Mouse (Mus musculus) cortical plate, adult 2 months (tissue): ENCODE data around the gene Spata21. TPM values are rescaled to one million over a fixed set of nuclear protein-coding genes. Genes with fewer than 3 reads are reported as not detected.

Experiments used
- H3K27ac ChIP-seq: fragments of 200-500 bp; 2 replicates; pipeline ENCODE4 v1.5.1; 2012; ENCODE audit warnings: low read length, control low read depth, inconsistent platforms; ENCODE audit not compliant: insufficient read depth
- H3K4me1 ChIP-seq: fragments of 200-500 bp; 2 replicates; pipeline ENCODE4 v1.6.1; 2011; ENCODE audit warnings: low read length; ENCODE audit not compliant: control insufficient read depth, insufficient read depth
- H3K4me3 ChIP-seq: fragments of 200-500 bp; 2 replicates; pipeline ENCODE4 v1.5.1; 2011; ENCODE audit warnings: mild to moderate bottlenecking, low read length, control low read depth; ENCODE audit not compliant: insufficient read depth
- CTCF ChIP-seq: fragments of 200-500 bp; IDR thresholded peaks from 2 replicates; pipeline ENCODE4 v1.5.1; 2011; ENCODE audit warnings: mild to moderate bottlenecking, control low read depth, low read length; ENCODE audit not compliant: insufficient read depth; ENCODE audit errors: extremely low read depth
- POLR2A ChIP-seq: fragments of 200-500 bp; IDR thresholded peaks from 2 replicates; pipeline ENCODE4 v1.6.1; 2011; ENCODE audit warnings: mild to moderate bottlenecking, low read length, control low read depth; ENCODE audit not compliant: insufficient read depth; ENCODE audit errors: extremely low read depth
- polyA plus RNA-seq: library from polyadenylated mRNA; depleted of rRNA; stranded (reverse); fragments of >200 nt; gene quantifications from 2 replicates; pipeline ENCODE4 v1.2.3, GENCODE M21; 2012; rRNA removed

Gene Spata21
- 0.53 and 0.71 TPM in 2 replicates for polyA plus RNA-seq

DNA sequence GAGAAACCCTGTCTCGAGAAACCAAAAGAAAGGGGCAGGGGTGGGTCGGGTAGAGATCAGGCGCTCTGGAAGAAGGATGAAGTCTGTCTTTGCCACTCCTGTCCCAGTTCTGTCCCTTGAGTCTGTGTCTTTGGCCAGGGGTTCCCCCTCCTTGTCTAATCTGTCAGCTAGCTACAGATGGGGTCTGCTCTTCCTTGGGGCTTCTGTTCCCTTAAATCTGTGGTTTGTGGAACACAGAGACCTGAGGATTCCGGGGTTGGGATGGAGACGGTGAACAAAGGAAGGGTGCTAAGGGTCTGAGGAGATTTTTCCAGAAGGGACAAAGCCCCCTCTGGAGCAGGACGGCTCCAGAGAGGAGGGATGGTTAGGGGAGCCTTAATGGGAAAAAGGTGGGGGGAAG lies at the start of gene Spata21:
Gene Spata21 (plus strand): TSS at position 301 of the 400 bp plus-strand sequence.
- no peak within 1 kb of the TSS for H3K27ac ChIP-seq
- no peak within 1 kb of the TSS for H3K4me3 ChIP-seq
- H3K4me1 ChIP-seq = no peaks in the 10 kb centered on the region
- TF ChIP-seq POLR2A (no peak), CTCF (no peak)

DNA sequence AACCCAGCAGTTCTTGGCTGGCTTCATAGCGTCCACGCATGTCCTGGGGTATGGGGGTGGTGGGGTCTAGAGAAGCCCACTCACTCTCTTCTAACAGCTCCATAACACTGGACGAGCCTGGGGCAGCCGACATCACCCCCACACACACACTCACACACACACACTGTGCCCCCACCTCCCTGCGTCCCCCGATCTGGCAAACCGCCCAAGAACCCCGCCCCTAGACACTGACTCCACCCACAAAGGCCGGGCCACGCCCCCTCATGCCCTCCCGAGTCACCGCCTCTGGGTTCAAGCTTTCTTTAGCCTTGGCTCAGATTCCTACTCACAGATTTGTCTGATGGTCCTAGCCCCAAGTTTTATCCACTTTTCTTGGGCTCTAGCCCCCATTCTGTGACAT lies 47.0 kb upstream of the Spata21 start:
- Histone ChIP-seq H3K4me1 (no peaks in the 10 kb centered on the region), H3K4me3 (no peak overlapping the region), H3K27ac (no peak overlapping the region)
- TF ChIP-seq CTCF (no peak), POLR2A (no peak)

DNA sequence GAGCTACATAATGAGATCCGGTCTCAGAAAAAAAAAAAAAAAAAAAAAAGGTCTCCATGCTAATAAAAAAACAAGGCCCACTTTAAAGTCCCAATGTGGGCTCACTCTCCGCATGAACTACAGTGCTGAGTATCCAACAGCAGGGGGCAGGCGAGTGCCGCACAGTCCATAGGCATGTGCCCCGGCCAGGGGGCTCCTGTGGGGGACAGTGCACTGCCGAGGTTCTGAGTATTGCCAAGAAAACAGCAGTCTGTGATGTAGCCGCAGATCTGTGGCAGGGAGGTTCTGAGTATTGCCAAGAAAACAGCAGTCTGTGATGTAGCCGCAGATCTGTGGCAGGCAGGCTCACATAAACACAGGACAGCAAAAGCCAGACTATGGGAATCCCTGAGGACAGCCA lies 43.3 kb upstream of the Spata21 start:
- TF ChIP-seq POLR2A = no peak
- TF ChIP-seq CTCF = peak; percentile 78
- Histone ChIP-seq H3K4me3 (no peak overlapping the region), H3K27ac (no peak overlapping the region)

DNA sequence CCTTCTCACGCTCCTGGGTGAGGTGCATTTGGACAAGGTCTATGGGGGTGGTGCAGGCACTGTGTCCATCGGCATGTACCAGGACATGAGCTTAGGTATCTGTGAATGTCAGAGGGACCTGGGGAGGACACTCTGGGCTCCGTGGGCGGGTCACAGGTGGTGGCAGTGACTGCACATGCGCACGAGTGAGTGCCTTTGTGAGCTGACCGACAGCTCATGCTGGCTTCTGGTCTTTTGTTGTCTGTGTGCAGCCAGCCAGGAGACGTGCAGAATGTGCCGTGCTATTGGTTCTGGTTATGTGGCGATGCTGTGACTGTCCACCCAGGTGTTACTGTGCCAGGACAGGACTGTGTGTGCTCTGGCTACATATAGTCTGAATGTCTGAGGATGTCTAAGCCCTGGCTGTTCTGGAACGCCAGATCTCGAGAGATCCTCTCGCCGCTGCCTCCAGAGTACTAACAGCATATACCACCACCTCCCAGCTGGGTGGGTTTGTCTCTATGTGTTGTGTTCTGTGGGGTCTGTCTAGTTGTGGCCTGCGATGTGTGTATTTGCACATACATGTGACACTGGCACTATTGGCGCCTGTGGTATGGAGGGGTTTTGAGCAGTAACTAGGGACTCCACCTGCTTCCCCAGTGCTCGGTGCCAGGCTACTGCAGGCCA lies 39.2 kb upstream of the Spata21 start:
- H3K4me3 ChIP-seq = no peak overlapping the region
- H3K27ac ChIP-seq = no peak overlapping the region
- no peak for TF ChIP-seq POLR2A
- no peak for TF ChIP-seq CTCF
- peaks cover 14% of the 10 kb centered on the region for H3K4me1 ChIP-seq

More for the DNA sequence above, 43.3 kb upstream of the Spata21 start:
- H3K4me1 ChIP-seq = peaks cover 11% of the 10 kb centered on the region

DNA sequence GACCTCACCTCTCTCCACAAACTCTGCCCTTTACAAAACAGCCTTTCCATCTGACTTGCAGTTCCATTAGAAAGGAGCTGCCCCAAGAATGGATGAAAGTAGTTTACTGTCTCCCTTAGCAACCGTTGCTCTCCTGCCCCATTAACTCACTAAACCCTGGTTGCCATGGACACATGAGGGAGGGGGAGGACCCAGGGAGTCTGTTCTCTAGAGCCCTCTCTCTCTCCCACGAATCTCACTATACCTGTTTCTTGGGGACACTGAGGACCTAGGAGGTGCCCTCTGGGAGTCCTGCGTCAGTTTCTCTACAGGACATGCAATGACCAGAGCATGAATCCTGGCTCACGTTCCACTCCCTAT lies 38.7 kb upstream of the Spata21 start:
- Histone ChIP-seq H3K4me1 (peaks cover 17% of the 10 kb centered on the region), H3K27ac (peak overlapping the region; percentile 24; the same call in 1 of the 2 replicates), H3K4me3 (no peak overlapping the region)
- TF ChIP-seq CTCF (no peak), POLR2A (no peak)

DNA sequence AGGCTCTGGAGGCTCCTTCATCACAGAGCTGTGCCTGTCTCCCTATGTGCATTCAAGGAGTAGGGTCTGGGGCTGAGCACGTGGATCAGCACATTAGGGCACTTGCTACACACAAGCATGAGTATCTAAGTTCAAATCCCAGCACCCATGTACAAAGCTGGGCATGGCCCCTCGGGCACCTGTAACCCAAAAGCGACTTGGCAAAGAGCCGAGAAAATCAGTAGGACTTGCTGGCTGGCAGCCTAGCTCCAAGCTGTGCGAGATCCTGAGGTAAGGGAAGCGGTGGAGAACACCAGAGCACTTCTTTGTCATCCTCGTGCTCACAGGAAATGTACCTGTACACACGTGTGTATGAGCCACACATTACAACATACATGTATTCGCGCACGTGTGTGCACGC lies 35.7 kb upstream of the Spata21 start:
- TF ChIP-seq CTCF = no peak
- no peak for TF ChIP-seq POLR2A
- Histone ChIP-seq H3K27ac (no peak overlapping the region), H3K4me3 (peak overlapping the region; percentile 20)

DNA sequence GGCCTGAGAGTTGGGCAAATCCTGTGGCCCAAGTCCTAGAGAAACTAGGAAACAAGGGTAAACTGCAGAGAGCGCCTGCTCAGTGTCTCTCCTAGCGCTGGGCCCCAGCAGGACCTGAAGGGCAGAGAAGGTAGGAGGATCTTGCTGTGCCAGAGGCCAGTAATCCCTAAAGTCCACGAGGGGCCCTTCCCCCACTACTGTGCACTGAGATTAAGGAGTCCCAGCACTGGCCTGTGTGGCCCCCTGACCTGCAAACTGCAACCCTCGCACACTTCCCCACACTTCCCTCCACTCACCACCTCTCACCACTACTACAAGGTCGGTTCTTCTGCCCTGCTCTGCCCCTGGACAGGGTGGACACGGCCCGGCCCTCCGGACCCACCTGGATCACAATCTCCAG lies 35.0 kb upstream of the Spata21 start:
- TF ChIP-seq POLR2A = no peak
- no peak for TF ChIP-seq CTCF
- Histone ChIP-seq H3K4me3 (peak overlapping the region; percentile 20), H3K27ac (peak overlapping the region; percentile 6; the same call in 1 of the 2 replicates), H3K4me1 (peaks cover 17% of the 10 kb centered on the region)

More for the DNA sequence above, 35.7 kb upstream of the Spata21 start:
- H3K4me1 ChIP-seq = peaks cover 17% of the 10 kb centered on the region

DNA sequence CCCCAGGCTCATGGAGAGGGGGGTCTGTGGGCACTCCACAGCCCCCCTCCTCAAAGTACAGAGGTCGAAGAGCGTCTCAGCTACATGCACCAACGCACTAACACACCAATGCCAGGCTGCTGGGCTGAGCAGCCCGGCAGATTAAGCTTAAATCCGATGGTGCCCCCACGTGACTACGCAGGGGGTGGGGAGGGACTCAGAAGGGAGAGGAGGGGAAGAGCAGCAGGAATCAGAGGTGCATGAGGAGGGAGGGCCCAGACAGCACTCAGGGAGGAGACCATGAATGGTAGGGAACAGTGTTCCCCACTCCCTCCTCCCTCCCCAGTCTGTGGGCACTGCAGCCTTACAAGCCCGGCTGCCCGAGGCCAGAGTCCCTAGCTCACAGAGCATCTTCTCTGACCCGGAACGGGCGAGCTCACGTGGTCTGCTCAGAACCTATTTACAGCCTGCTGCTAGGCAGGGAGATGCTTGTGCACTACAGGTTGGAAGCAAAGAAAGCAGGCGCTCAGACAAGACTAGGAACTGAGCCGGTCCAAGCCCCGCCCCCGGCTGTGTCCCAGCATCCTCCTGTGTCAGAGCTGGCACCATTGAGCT lies 34.5 kb upstream of the Spata21 start:
- H3K4me1 ChIP-seq = peaks cover 15% of the 10 kb centered on the region
- TF ChIP-seq POLR2A (peak; percentile 73), CTCF (no peak)
- peak overlapping the region; percentile 20 for H3K4me3 ChIP-seq
- H3K27ac ChIP-seq = peak overlapping the region; percentile 6; the same call in 1 of the 2 replicates

DNA sequence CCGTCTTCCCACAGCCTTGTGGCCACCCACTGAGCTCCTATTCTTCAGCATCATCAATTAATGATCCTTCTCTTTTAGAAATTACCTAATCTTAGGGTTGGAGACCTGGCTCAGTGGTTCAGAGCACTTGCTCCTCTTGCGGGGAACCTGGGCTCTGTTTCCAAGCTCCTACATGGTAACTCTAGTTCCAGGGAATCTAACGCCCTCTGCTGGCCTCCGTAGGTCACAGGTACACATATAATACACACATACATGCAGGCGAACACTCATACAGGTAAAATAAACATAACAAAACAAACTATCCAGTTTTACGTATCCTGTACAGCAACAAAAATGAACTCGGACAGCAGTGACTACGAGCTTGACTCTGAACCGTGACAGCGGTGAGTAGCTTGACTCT lies 31.2 kb upstream of the Spata21 start:
- H3K4me3 ChIP-seq = no peak overlapping the region
- no peak overlapping the region for H3K27ac ChIP-seq
- peaks cover 6% of the 10 kb centered on the region; the same call in 1 of the 2 replicates for H3K4me1 ChIP-seq
- TF ChIP-seq CTCF (no peak), POLR2A (no peak)

DNA sequence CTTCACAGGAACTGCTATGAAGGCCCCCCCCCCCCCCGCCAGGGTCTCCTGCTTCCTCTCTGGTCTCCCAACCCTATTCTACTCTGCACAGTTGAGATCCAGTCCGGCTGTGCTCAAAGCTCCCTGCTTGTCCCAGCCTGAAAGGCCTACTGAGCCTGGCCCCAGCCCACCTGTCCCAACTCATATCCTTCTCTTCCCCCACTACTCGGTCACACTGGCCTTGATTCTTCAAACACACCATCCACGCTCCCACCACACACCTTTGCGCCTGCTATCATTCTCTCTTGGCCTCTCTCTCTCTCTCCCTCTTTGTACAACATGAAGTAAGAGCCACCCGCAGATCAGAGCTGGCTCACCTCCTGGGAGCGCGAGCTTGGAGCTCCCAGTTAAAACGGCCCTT lies 29.3 kb upstream of the Spata21 start:
- H3K4me1 ChIP-seq = peaks cover 4% of the 10 kb centered on the region; the same call in 1 of the 2 replicates
- TF ChIP-seq POLR2A (no peak), CTCF (no peak)
- no peak overlapping the region; the same call in 1 of the 2 replicates for H3K4me3 ChIP-seq

More for the DNA sequence above, 29.3 kb upstream of the Spata21 start:
- H3K27ac ChIP-seq = no peak overlapping the region
